Mouse (Mus musculus): ENCODE results near the gene Kcnc3. TPM values are rescaled to one million over a fixed set of nuclear protein-coding genes. Genes with fewer than 3 reads are reported as not detected.

Gene Kcnc3
- total RNA-seq, 2 experiments from 2014 or later, result 3.0 to 3.6 TPM

DNA sequence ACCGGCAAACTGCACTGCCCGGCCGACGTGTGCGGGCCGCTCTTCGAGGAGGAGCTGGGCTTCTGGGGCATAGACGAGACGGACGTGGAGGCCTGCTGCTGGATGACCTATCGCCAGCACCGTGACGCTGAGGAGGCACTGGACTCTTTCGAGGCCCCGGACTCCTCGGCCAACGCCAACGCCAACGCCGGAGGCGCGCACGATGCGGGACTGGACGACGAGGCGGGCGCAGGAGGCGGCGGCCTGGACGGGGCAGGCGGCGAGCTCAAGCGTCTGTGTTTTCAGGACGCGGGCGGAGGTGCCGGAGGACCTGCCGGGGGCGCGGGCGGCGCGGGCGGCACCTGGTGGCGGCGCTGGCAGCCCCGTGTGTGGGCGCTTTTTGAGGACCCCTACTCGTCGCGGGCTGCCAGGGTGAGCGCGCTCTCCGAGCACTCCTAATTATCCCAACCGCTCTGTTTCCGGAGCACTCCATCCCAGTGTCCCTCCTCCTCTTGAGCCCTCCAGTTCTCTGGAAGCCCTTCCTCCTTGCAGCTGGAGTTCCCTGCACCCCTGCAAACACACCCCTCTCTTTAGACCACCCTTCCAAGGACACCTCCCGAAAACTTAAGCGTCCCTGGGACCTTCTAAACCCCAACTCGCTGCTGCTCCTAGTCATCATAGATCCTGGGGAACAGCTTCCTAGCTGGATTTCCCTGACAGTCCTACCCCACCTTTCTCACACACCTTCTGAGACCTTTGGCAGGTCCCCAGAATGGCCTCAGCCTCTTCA, 1.1 kb downstream of the Kcnc3 start:
- H3K27ac ChIP-seq, result peak overlapping the region; percentile 81
- peak overlapping the region; percentile 74 for H3K4me3 ChIP-seq
- intact Hi-C loops (cut with DNase I), result loop anchor here (5.0 kb wide), 1 partner anchor 61 kb away; no protein-coding TSS in a partner anchor
- no peak for TF ChIP-seq CTCF (IDR thresholded peaks at IDR 0.05)
- DNase-seq, result peak; percentile 44

DNA sequence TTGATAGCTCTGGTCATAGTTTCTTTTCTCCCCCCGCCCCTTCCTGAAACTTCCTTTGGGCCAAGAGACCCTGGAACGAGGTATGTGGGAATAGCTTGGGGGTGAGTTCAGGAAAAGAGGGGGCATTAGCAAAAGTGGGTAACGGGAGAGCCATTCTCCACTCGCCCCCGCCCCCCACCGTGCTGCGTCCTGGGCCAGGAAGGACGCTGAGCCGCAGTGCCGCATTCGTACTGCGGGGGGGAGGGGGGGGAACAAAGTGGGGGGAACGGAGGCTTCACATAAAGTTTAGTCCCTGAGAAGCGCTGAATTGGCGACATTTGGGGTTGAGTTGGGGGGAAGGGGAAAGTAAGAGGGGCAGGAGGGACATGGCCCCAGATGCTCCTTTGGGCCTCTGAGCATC, 2.6 kb downstream of the Kcnc3 start:
- Histone ChIP-seq H3K4me3 (no peak overlapping the region), H3K27ac (no peak overlapping the region)
- TF ChIP-seq CTCF (IDR thresholded peaks at IDR 0.05), result no peak
- intact Hi-C loops (cut with DNase I), result loop anchor here (5.0 kb wide), 1 partner anchor 59 kb away; no protein-coding TSS in a partner anchor
- no peak for DNase-seq

DNA sequence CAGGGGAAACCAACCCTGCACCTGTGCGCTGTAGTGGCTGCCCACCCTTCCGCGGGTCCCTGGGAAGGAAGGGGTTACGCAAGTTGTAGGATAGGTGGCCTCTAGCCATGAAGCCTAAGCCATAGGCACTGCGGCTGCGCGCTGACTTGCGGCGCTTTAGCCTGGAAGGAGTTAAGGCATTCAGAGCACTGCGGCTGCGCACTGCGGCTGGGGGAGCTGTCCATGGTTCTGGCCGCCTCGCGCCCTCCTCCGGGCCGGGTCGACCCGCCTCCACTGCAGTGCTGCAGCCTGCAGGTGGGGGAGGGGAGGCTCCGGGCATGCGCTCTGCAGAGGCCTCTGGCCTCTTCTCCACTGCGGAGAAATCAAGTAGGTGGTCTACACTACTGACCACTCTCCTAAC, 3.3 kb downstream of the Kcnc3 start:
- peak; percentile 77 for DNase-seq
- no peak overlapping the region for H3K27ac ChIP-seq
- TF ChIP-seq CTCF (IDR thresholded peaks at IDR 0.05), result no peak
- no peak overlapping the region for H3K4me3 ChIP-seq
- intact Hi-C loops (cut with DNase I), result loop anchor here (5.0 kb wide), 1 partner anchor 59 kb away; no protein-coding TSS in a partner anchor

DNA sequence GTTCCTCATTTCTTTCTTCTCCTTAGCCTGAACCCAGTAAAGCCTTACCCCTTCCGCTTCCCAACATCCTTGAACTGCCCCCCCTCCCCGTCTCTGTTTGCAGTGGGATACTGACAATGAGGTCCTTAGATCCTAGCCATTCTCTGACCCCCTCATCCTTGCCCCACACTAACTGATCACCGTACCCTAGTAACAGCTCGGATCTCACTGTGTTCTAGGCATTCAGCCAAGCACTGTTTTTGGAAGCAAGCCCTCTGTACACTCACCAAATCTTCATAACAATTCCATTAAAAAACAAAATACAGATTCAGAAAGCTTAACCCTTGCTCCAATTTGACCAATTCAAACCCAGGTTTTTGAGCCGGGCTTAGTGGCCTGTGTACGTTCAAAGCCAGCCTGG, 3.8 kb downstream of the Kcnc3 start:
- H3K27ac ChIP-seq, result no peak overlapping the region
- no peak overlapping the region for H3K4me3 ChIP-seq
- peak; percentile 22 for DNase-seq
- no peak for TF ChIP-seq CTCF (IDR thresholded peaks at IDR 0.05)
- intact Hi-C loops (cut with DNase I), result loop anchor here (5.0 kb wide), 1 partner anchor 58 kb away; no protein-coding TSS in a partner anchor

DNA sequence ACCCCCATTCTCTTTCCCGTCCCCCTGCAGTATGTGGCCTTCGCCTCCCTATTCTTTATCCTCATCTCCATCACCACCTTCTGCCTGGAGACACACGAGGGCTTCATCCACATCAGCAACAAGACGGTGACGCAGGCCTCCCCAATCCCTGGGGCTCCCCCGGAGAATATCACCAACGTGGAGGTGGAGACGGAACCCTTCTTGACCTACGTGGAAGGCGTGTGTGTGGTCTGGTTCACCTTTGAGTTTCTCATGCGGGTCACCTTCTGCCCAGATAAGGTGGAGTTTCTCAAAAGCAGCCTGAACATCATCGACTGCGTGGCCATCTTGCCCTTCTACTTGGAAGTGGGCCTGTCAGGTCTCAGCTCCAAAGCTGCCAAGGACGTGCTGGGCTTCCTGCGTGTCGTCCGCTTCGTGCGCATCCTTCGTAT, 4.7 kb downstream of the Kcnc3 start:
- intact Hi-C loops (cut with DNase I), result no loop called here
- peak; percentile 6 for DNase-seq
- Histone ChIP-seq H3K4me3 (no peak overlapping the region), H3K27ac (no peak overlapping the region)
- no peak for TF ChIP-seq CTCF (IDR thresholded peaks at IDR 0.05)

DNA sequence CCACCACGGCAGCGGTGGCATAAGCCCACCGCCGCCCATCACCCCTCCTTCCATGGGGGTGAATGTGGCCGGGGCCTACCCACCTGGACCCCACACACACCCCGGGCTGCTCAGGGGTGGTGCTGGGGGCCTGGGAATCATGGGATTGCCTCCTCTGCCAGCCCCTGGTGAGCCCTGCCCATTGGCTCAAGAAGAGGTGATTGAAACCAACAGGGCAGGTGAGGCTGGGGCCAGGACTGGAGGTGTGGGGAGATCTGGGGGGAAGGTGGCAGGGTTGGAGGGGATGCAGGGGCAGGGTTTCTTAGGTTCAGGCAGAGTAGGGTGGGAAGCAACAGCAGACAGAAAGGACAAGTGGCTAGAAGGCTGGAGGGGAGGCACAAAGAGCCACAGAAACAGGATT, 5.6 kb downstream of the Kcnc3 start:
- intact Hi-C loops (cut with DNase I), result no loop called here
- no peak for TF ChIP-seq CTCF (IDR thresholded peaks at IDR 0.05)
- no peak overlapping the region for H3K4me3 ChIP-seq
- peak; percentile 16 for DNase-seq
- H3K27ac ChIP-seq, result no peak overlapping the region

DNA sequence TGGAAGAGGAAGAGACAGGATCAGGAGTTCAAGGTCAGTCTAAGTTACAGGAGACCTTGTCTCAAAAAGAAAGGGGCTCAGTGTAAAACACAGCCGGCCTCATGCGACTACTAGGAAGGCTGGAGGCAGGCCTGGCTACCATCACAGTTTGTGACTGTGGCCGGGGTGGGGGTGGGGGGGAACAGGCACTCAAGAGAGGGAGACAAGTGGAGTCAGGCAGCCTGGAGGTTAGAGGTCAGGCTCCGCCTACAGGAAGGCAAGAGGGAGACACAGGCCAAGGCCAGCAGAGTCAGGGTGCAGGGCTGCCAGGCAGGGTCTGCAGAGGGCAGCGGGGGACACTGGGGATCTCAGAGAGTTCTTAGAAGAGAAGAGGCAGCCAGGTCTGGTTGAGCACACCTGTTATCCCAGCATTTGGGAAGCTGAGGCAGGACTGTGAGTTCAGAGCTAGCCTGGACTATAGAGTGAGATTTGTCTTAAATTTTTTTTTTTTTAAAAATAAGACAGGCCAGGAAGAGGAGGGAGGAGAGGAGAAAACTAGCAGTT, 6.6 kb downstream of the Kcnc3 start:
- intact Hi-C loops (cut with DNase I), result no loop called here
- no peak for TF ChIP-seq CTCF (IDR thresholded peaks at IDR 0.05)

DNA sequence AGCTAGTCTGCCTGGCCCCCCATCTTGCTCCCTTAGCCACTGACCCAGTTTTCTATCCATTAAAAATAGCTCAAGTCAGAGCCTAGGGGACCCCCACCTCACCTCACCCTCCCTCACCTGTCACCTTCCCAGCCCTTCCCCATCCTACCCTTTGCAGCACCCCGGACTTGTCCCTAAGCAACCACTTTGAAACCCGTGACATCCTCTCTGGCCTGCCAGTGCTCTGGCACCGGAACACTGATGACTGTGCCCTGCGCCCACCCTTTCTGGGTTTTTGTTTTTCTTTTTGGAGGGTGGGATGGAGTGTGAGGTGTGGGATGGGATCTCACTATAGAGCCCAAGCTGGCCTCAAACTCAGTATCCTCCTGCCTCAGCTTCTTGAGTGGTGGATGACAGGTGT, 7.2 kb downstream of the Kcnc3 start:
- TF ChIP-seq CTCF (IDR thresholded peaks at IDR 0.05), result no peak
- intact Hi-C loops (cut with DNase I), result no loop called here
- H3K4me3 ChIP-seq, result no peak overlapping the region
- no peak overlapping the region for H3K27ac ChIP-seq
- DNase-seq, result peak; percentile 6

More for the DNA sequence above, 6.6 kb downstream of the Kcnc3 start:
- Histone ChIP-seq H3K4me3 (no peak overlapping the region), H3K27ac (no peak overlapping the region)
- peak; percentile 11 for DNase-seq

DNA sequence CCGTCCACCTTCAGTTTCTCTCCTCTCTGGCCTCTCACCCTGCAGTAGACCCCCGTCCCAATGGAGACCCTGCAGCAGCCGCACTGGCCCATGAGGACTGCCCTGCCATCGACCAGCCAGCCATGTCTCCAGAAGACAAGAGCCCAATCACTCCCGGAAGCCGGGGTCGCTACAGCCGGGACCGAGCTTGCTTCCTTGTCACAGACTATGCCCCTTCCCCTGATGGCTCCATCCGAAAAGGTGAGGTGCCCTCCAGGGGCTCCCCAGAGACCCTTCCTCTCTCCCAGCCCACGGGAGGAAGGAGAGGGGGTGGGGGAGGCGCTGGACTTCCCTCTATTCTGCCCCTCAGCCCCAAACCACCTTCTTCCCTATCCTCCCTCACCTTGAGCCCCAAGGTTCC, 7.9 kb downstream of the Kcnc3 start:
- DNase-seq, result no peak
- H3K4me3 ChIP-seq, result no peak overlapping the region
- intact Hi-C loops (cut with DNase I), result no loop called here

DNA sequence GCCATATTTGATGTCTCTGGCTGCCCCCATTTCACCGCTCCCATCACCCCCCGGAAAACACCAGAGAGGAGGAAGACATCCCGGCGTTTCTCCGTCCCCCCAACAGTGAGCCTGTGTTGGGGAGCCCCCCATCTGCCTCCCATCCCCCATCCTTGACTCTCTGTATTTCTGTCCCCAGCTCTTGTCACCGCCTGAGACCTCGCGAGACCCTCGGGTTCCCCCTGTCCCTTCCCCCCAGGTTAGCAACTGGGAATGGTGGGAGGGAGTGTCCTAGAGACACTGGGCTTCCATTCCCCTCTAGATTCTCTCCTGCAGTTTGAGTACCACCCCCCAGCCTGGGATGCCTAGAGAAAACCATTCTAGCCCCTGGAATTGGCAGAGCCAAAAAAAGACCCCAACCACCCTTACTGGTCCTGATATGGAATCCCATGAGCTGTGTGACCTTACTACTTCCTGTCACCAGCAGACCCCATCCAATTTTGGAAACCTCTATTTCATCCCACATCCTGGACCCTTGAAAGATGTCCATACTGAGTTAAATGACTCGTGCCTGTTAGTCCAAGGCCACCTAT, 10.3 kb downstream of the Kcnc3 start:
- no peak for DNase-seq
- no peak for TF ChIP-seq CTCF (IDR thresholded peaks at IDR 0.05)
- intact Hi-C loops (cut with DNase I), result no loop called here
- no peak overlapping the region for H3K4me3 ChIP-seq
- no peak overlapping the region for H3K27ac ChIP-seq

More for the DNA sequence above, 7.9 kb downstream of the Kcnc3 start:
- H3K27ac ChIP-seq, result no peak overlapping the region
- no peak for TF ChIP-seq CTCF (IDR thresholded peaks at IDR 0.05)

DNA sequence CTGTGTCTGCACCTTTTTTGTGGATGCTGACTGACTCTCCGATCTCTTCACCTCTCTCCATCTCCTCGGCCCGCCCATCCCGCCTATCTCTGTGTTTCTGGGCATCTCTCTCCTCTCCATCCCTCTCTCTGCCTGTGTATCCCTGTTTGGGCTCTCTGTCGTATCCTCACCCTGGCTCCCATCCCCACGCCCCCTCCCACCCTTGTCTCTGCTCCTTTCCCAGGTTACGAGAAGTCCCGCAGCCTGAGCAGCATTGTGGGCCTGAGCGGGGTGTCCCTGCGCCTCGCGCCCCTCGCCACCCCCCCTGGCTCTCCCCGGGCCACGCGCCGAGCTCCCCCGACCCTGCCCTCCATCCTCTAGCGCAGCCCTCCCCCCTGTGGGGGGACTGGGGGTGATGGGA, 11.2 kb downstream of the Kcnc3 start:
- intact Hi-C loops (cut with DNase I), result no loop called here
- H3K27ac ChIP-seq, result no peak overlapping the region
- H3K4me3 ChIP-seq, result no peak overlapping the region
- no peak for TF ChIP-seq CTCF (IDR thresholded peaks at IDR 0.05)
- DNase-seq, result no peak

DNA sequence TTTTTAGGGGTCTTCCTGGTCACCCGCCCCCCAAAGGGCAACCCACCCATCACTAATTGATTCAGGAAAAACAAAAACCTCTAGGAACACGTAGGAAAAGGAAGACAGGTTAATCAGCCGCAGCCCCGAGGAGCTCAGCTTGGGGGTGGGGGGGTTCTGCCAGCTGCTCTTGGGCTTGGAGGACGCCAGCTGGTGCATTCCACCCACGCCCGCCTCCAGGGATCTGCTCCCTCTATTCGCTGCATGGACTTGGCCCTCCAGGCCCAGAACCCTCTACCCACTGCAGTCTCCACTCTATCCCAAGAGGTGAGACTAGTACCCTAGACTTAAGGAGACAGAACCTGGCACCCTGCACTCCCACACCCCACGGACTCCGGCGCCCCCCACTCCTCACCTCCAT, 12.0 kb downstream of the Kcnc3 start:
- intact Hi-C loops (cut with DNase I), result no loop called here
- no peak overlapping the region for H3K27ac ChIP-seq
- no peak for TF ChIP-seq CTCF (IDR thresholded peaks at IDR 0.05)
- H3K4me3 ChIP-seq, result no peak overlapping the region
- DNase-seq, result no peak

DNA sequence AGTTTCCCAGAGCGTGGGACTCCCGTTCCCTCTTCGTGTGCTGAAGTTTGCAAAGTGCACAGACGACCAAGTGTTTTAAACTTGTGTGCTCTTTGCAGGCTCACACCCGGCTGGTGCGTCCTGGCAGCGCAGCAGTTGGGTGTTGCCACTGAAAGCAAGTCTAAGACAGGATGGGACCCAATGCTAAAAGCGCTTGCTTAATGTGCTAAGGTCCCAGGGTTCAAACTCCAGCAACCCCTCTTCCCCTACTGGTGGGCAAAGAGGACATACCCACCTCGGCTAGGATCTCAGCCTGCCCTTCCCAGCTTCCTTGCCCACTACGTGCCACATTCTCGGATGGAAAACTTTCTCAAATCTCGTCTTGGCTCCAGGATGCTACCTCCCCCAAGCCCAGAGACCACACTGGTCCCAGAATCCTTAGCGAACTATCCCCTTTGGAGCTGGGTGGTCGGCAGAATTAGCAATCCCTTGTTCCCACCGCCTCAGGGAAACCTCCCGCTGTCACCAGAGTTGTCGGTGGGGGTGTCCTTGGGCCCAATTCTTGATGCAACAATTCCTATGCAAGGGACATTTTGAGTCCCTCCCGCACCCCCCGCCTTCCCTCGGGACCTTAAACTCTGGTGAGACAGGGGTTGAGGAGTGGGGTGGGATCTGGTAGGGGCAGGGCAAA, 12.9 kb downstream of the Kcnc3 start:
- intact Hi-C loops (cut with DNase I), result no loop called here
- no peak for DNase-seq
- Histone ChIP-seq H3K4me3 (no peak overlapping the region), H3K27ac (no peak overlapping the region)
- no peak for TF ChIP-seq CTCF (IDR thresholded peaks at IDR 0.05)

Data from gastrocnemius, adult 2 months (tissue).